Mouse (Mus musculus) brain, embryonic 14.5 days (tissue): ENCODE results near the gene Olfr764-ps1.

Source experiments
- CTCF ChIP-seq: fragments of 200-500 bp; IDR thresholded peaks from 2 replicates; pipeline ENCODE4 v1.5.1; 2012; ENCODE audit warnings: inconsistent platforms, mild to moderate bottlenecking, moderate library complexity, borderline replicate concordance; ENCODE audit not compliant: insufficient read depth, insufficient read length; ENCODE audit errors: extremely low read depth
- POLR2A ChIP-seq: fragments of 200-500 bp; IDR thresholded peaks from 2 replicates; pipeline ENCODE4 v1.6.1; 2012; ENCODE audit warnings: mild to moderate bottlenecking, inconsistent platforms, borderline replicate concordance; ENCODE audit not compliant: poor library complexity, insufficient read depth, insufficient read length, severe bottlenecking; ENCODE audit errors: extremely low read depth

GRCm38 (mm10) chr10:128996523-128997040 is 43.1 kb downstream of the Olfr764-ps1 start:
- TF ChIP-seq POLR2A = no peak
- no peak for TF ChIP-seq CTCF
